Mouse (Mus musculus): ENCODE measurements around the gene Gm6526. TPM values are rescaled to one million over a fixed set of nuclear protein-coding genes. Genes with fewer than 3 reads are reported as not detected.
A peak's percentile ranks its signal among the peaks of the same experiment; 100 is the strongest.
"Not testable (repeated sequence)": the region's sequence is repeated elsewhere in the genome, so short reads cannot be mapped to it uniquely, and the experiment has no call there.

Gene Gm6526
- polyA plus RNA-seq, 1 experiment = not detected

GRCm38 (mm10) chr14:43804435-43804834, 56.8 kb downstream of the Gm6526 start:
- not testable (repeated sequence) for H3K9ac ChIP-seq (ENCODE audit: low read depth, poor library complexity, severe bottlenecking); H3K27me3 ChIP-seq (ENCODE audit: control insufficient read depth, insufficient read depth, low read length, poor library complexity, severe bottlenecking); H3K4me1 ChIP-seq (ENCODE audit: control insufficient read depth, insufficient read depth, low read length); H3K27ac ChIP-seq (ENCODE audit: insufficient read depth, low read length); H3K9me3 ChIP-seq (replicated peaks; ENCODE audit: control insufficient read depth, insufficient read depth, low read length, poor library complexity, severe bottlenecking); H3K36me3 ChIP-seq (ENCODE audit: control insufficient read depth, insufficient read depth, low read length, poor library complexity, severe bottlenecking); H3K4me3 ChIP-seq (ENCODE audit: low read depth, low read length)
- TF ChIP-seq CTCF (IDR thresholded peaks at IDR 0.05; ENCODE audit: low read depth, low read length) = peak; percentile 2

Other genes with a start within 250 kb of the Gm6526 start
- not detected in 2 replicates for gene Gm5799, start 204.3 kb upstream of the Gm6526 start, polyA plus RNA-seq (2011; ENCODE audit: insufficient read depth, insufficient read length, low read depth, missing spikeins)
- gene Gm17654, start 168.7 kb upstream of the Gm6526 start, polyA plus RNA-seq (2011; ENCODE audit: insufficient read depth, insufficient read length, low read depth, missing spikeins) = not detected in 2 replicates
- gene Gm10375, start 139.9 kb upstream of the Gm6526 start, polyA plus RNA-seq (2011; ENCODE audit: insufficient read depth, insufficient read length, low read depth, missing spikeins) = not detected in 2 replicates
- not detected in 2 replicates for gene Gm8165, start 70.7 kb upstream of the Gm6526 start, polyA plus RNA-seq (2011; ENCODE audit: insufficient read depth, insufficient read length, low read depth, missing spikeins)
- gene Gm7324, start 50.0 kb upstream of the Gm6526 start, polyA plus RNA-seq (2011; ENCODE audit: insufficient read depth, insufficient read length, low read depth, missing spikeins) = 31.7 and 35.6 TPM in 2 replicates
- not detected in 2 replicates for gene Gm16506, start 20.4 kb upstream of the Gm6526 start, polyA plus RNA-seq (2011; ENCODE audit: insufficient read depth, insufficient read length, low read depth, missing spikeins)
- not detected in 2 replicates for gene Gm8180, start 36.9 kb downstream of the Gm6526 start, polyA plus RNA-seq (2011; ENCODE audit: insufficient read depth, insufficient read length, low read depth, missing spikeins)
- not detected in 2 replicates for gene Ear1, start 127.7 kb downstream of the Gm6526 start, polyA plus RNA-seq (2011; ENCODE audit: insufficient read depth, insufficient read length, low read depth, missing spikeins)
- not detected in 2 replicates for gene Ear10, start 175.7 kb downstream of the Gm6526 start, polyA plus RNA-seq (2011; ENCODE audit: insufficient read depth, insufficient read length, low read depth, missing spikeins)
- 1.0 and 2.0 TPM in 2 replicates for gene Gm8113, start 177.5 kb downstream of the Gm6526 start, polyA plus RNA-seq (2011; ENCODE audit: insufficient read depth, insufficient read length, low read depth, missing spikeins)
- gene Ang5, start 209.2 kb downstream of the Gm6526 start, polyA plus RNA-seq (2011; ENCODE audit: insufficient read depth, insufficient read length, low read depth, missing spikeins) = not detected in 2 replicates